Mouse (Mus musculus) midbrain, postnatal 0 days (tissue): ENCODE data around the gene Bnc2. TPM values are rescaled to one million over a fixed set of nuclear protein-coding genes. Genes with fewer than 3 reads are reported as not detected.

ENCODE experiments used
- ATAC-seq: fragments of 200-750 bp; cut with Nextera tagmentation; 2 replicates; pipeline ENCODE4 v1.8.0; 2017; ENCODE audit warnings: moderate number of reproducible peaks, mild to moderate bottlenecking, moderate TSS enrichment, moderate library complexity; ENCODE audit not compliant: low FRiP score
- DNase-seq: peaks from one replicate; pipeline ENCODE4 v3.0.0-alpha.2; 2015; ENCODE audit warnings: low spot score
- H3K27ac ChIP-seq: fragments of 300-500 bp; sonication (generic); 2 replicates; pipeline ENCODE4 v1.5.1; 2014; ENCODE audit warnings: low read depth, mild to moderate bottlenecking, low read length, mixed read lengths
- H3K27me3 ChIP-seq: fragments of 300-500 bp; sonication (generic); 2 replicates; pipeline ENCODE4 v1.6.1; 2014; ENCODE audit warnings: low read length, control low read depth, mixed read lengths; ENCODE audit not compliant: insufficient read depth
- H3K36me3 ChIP-seq: fragments of 300-500 bp; sonication (generic); 2 replicates; pipeline ENCODE4 v1.6.1; 2014; ENCODE audit warnings: low read length, control low read depth, mixed read lengths; ENCODE audit not compliant: insufficient read depth
- H3K4me1 ChIP-seq: fragments of 300-500 bp; sonication (generic); 2 replicates; pipeline ENCODE4 v1.6.1; 2014; ENCODE audit warnings: mild to moderate bottlenecking, control low read depth, antibody characterized with exemption, low read length, mixed read lengths; ENCODE audit not compliant: insufficient read depth
- H3K4me2 ChIP-seq: fragments of 300-500 bp; sonication (generic); 2 replicates; pipeline ENCODE4 v1.6.1; 2014; ENCODE audit warnings: low read depth, mild to moderate bottlenecking, low read length, mixed read lengths; ENCODE audit not compliant: poor library complexity, severe bottlenecking
- H3K4me3 ChIP-seq: fragments of 300-500 bp; sonication (generic); 2 replicates; pipeline ENCODE4 v1.5.1; 2014; ENCODE audit warnings: low read depth, mild to moderate bottlenecking, low read length, moderate library complexity
- H3K9ac ChIP-seq: fragments of 300-500 bp; sonication (generic); replicated peaks from 2 replicates; pipeline ENCODE4 v1.6.1; 2014; ENCODE audit warnings: mild to moderate bottlenecking, low read length, moderate library complexity, mixed read lengths; ENCODE audit not compliant: poor library complexity, severe bottlenecking
- H3K9me3 ChIP-seq: fragments of 300-500 bp; sonication (generic); 2 replicates; pipeline ENCODE4 v1.6.1; 2016; ENCODE audit warnings: low read length, control low read depth
- CTCF ChIP-seq: IDR thresholded peaks from 2 replicates; pipeline ENCODE4 v1.5.1; 2016; ENCODE audit warnings: antibody characterized with exemption, mild to moderate bottlenecking
- WGBS: fragments of 180-500 bp; shearing (Covaris S2); extraction: QIAGEN DNeasy Blood & Tissue Kit; methylation state at CpG from one replicate; pipeline ENCODE4 v1.1.7; 2014; 5-methylcytosine and 5-hydroxymethylcytosine counted together
- polyA plus RNA-seq: library from polyadenylated mRNA; unstranded; fragments of >200 nt; fragmentation: Nextera tagmentation; extraction: Ambion mirVana; gene quantifications from 2 replicates; pipeline ENCODE4 v1.2.1, GENCODE M21; 2015
- total RNA-seq: library from RNA; depleted of rRNA; stranded (reverse); fragments of >200 nt; gene quantifications from 2 replicates; pipeline ENCODE4 v1.2.3, GENCODE M21; 2014

Bnc2 gene
- total and polyA plus RNA-seq, 2 experiments from 2014 or later: 14.1 to 27.5 TPM

DNA sequence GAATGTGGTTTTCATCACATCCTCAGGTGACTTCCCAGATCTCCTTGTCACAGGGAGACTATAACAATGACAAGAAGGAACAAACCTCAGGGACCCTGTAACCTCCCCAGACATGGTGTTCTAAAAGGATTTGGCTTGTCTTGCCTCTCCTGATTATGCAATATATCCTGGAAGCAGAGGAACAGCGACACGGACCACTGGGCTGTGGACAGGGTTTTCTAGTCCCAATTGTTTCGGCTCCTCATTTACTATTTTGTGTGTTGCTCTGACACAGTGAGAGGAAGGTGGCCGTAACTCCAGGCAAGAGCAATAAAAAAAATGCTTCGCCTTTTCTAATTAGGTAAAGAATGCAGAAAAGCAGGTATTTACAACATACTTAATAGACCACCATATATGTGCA, 51.8 kb downstream of the Bnc2 start:
- Histone ChIP-seq H3K27ac (no peak overlapping the region), H3K9me3 (no peaks in the 10 kb centered on the region), H3K4me3 (no peak overlapping the region), H3K27me3 (no peaks in the 10 kb centered on the region), H3K9ac (no peak overlapping the region), H3K4me2 (no peak overlapping the region), H3K36me3 (no peaks in the 10 kb centered on the region), H3K4me1 (no peaks in the 10 kb centered on the region)
- 51% methylated on average over 5 of the region's 5 CpGs for WGBS
- ATAC-seq (no peak), DNase-seq (no peak)
- TF ChIP-seq CTCF: no peak

DNA sequence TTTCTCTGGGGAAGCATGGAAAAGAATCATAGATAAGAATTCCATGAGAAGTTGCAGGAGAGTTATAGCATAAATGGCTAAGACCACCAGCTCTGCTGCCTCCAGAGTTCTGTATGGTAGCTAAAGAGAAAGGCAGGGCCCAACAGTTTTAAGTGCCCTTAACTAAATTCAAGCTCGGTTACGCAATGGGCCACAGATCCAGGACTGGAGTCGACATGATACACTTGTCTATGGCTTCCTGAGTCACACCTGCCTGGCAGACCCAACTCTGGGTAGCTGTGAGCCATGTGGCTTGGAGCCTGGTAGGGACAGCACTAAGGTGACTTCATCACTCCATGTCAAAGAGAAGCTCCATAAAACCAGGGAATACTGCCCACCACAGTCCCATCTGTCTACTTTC, 53.3 kb downstream of the Bnc2 start:
- ATAC-seq: no peak
- Histone ChIP-seq H3K36me3 (no peaks in the 10 kb centered on the region), H3K9me3 (no peaks in the 10 kb centered on the region), H3K9ac (no peak overlapping the region), H3K27me3 (no peaks in the 10 kb centered on the region), H3K4me2 (no peak overlapping the region), H3K27ac (no peak overlapping the region), H3K4me1 (no peaks in the 10 kb centered on the region), H3K4me3 (no peak overlapping the region)
- 94% methylated on average over 3 of the region's 3 CpGs for WGBS
- no peak for DNase-seq
- TF ChIP-seq CTCF: no peak

DNA sequence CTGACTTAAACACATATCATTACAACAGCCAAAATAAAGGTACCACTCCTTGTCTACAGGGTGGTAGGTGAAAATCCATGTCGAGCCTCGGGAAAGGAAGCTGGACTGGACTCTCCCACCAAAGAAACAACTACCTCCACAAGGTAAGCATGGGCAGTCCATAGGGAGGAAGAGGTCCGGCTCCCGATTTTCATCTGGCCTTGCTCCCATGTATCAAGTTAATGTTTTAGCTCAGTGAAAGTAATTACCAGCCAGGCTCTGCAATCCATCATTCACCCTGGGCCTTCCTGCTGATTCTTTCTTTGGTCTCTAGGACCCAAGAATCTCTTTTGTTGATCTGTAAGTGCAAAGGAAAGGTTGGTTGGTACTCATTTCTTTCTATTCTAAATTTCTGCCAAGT, 65.2 kb downstream of the Bnc2 start:
- Histone ChIP-seq H3K9me3 (no peaks in the 10 kb centered on the region), H3K4me3 (no peak overlapping the region), H3K27ac (no peak overlapping the region), H3K4me2 (no peak overlapping the region), H3K4me1 (no peaks in the 10 kb centered on the region), H3K27me3 (no peaks in the 10 kb centered on the region), H3K9ac (no peak overlapping the region), H3K36me3 (no peaks in the 10 kb centered on the region)
- no peak for TF ChIP-seq CTCF
- 98% methylated on average over 4 of the region's 4 CpGs for WGBS
- DNase-seq (no peak), ATAC-seq (no peak)

DNA sequence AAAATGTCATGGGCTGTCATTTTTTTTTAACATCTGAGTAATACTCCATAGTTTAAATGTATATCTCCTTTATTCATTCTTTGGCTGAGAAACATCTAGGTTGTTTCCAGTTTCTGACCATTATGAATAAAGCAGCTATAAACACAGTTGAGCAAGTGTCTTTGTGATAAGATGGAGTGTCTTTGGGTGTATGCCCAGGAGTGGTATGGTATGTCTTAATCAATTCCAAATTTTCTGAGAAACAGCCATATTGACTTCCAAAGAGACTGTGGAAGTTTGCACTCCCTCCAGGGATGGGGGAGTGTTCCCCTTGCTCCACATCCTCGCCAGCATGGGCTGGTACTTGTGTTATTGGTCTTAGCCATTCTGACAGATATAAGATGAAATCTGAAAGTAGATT, 70.6 kb downstream of the Bnc2 start:
- DNase-seq (no peak), ATAC-seq (no peak)
- no peaks in the 10 kb centered on the region for H3K27me3 ChIP-seq
- TF ChIP-seq CTCF: no peak
- H3K4me1 ChIP-seq: no peaks in the 10 kb centered on the region
- H3K4me2 ChIP-seq: no peak overlapping the region
- no peaks in the 10 kb centered on the region for H3K36me3 ChIP-seq
- no peaks in the 10 kb centered on the region for H3K9me3 ChIP-seq
- no peak overlapping the region for H3K4me3 ChIP-seq
- WGBS: 96% methylated on average over 1 of the region's 1 CpGs
- H3K27ac ChIP-seq: no peak overlapping the region
- H3K9ac ChIP-seq: no peak overlapping the region

DNA sequence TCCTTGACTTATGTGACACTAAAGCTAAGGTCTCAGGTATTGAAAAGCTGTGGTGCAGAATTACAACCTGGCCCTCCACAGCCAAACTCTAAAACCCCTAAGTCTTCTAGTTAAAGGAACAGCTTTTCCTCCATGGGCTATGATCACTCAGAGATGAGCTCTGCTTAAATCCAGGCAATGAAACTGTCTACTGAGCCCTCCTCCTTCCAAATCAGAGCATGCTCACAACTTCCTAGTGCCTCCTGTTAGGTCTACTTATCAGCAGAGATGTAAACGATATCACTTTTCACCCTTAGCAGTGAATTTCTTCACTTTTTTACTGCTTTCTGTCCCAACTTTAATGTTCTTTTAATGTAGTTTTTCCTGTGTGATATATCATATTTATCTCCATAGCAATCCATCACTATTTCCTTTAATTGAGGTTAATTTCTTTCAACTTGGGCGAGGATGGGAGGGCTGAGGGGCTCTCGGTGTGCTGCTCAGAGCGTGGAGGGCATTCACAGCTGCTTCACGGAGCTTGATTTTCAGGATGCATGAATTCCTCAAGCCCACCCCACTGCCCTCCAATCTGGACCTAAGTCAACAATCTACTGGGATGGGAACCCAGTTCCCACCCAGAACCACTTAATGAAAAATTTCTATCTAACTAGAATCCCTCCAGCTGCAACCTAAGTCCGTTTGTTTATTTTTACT, 94.7 kb downstream of the Bnc2 start:
- H3K27ac ChIP-seq: no peak overlapping the region
- no peak for TF ChIP-seq CTCF
- no peaks in the 10 kb centered on the region for H3K27me3 ChIP-seq
- no peak overlapping the region for H3K4me3 ChIP-seq
- H3K4me2 ChIP-seq: no peak overlapping the region
- no peak for ATAC-seq
- WGBS: 58% methylated on average over 6 of the region's 6 CpGs
- no peak for DNase-seq
- H3K9ac ChIP-seq: no peak overlapping the region
- no peaks in the 10 kb centered on the region for H3K4me1 ChIP-seq
- no peaks in the 10 kb centered on the region for H3K36me3 ChIP-seq
- no peaks in the 10 kb centered on the region for H3K9me3 ChIP-seq

DNA sequence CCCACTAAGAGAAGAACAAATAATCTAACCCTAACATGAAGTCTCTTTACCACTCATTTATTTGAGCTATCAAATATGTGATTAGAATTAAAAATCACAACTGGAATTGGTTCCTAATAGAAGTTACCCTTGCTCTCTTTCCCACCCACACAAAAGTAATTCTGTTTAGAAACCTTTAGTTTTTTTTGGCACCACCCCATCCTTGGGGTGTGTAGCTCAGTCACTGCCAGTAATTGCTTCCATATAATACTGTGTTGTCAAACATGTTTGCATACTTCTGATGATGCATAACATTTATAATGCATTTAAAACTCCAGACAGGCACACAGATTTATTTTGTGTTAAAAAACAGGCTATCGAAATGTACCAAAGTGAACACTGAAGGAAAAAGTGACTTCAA, 96.8 kb downstream of the Bnc2 start:
- no peak overlapping the region for H3K4me2 ChIP-seq
- no peak for TF ChIP-seq CTCF
- 94% methylated on average over 1 of the region's 1 CpGs for WGBS
- H3K4me1 ChIP-seq: no peaks in the 10 kb centered on the region
- no peaks in the 10 kb centered on the region for H3K27me3 ChIP-seq
- H3K9ac ChIP-seq: no peak overlapping the region
- no peaks in the 10 kb centered on the region for H3K9me3 ChIP-seq
- no peak for ATAC-seq
- no peak overlapping the region for H3K27ac ChIP-seq
- no peak for DNase-seq
- no peaks in the 10 kb centered on the region for H3K36me3 ChIP-seq
- no peak overlapping the region for H3K4me3 ChIP-seq
